Mouse (Mus musculus) CH12.LX (cell line): ENCODE results near the gene Armc8. TPM values are rescaled to one million over a fixed set of nuclear protein-coding genes. Genes with fewer than 3 reads are reported as not detected.

ENCODE experiments used
- DNase-seq: peaks from one replicate; pipeline ENCODE4 v3.0.0-alpha.2; 2013; ENCODE audit errors: extremely low read depth
- H3K27ac ChIP-seq: 2 replicates; pipeline ENCODE4 v1.5.1; 2012; ENCODE audit warnings: low read depth, mild to moderate bottlenecking, control low read depth, moderate library complexity; ENCODE audit not compliant: insufficient read depth
- H3K27me3 ChIP-seq: replicated peaks from 2 replicates; pipeline ENCODE3; 2012; ENCODE audit warnings: inconsistent platforms
- H3K36me3 ChIP-seq, 2 experiments: replicated peaks in 1 of 2; 2 replicates each; pipeline versions ENCODE3 to v1.6.1; 2012; ENCODE audit warnings: inconsistent platforms in 1 of 2, low read length in 1 of 2, mild to moderate bottlenecking in 1 of 2, mixed read lengths in 1 of 2, moderate library complexity in 1 of 2; ENCODE audit not compliant: control insufficient read depth in 1 of 2, insufficient read depth in 1 of 2
- H3K4me1 ChIP-seq, 2 experiments: 2 replicates each; pipeline ENCODE4 v1.6.1; 2012; ENCODE audit warnings: inconsistent platforms in 1 of 2, moderate library complexity in 1 of 2; ENCODE audit not compliant: insufficient read depth in 2 of 2, control insufficient read depth in 1 of 2
- H3K4me2 ChIP-seq: 2 replicates; pipeline ENCODE4 v1.6.1; 2012; ENCODE audit warnings: low read depth, mild to moderate bottlenecking, control low read depth; ENCODE audit not compliant: poor library complexity, insufficient read depth, severe bottlenecking
- H3K4me3 ChIP-seq, 3 experiments: fragments of 150-350 bp in 1 of 3; sonication (generic) in 1 of 3; replicated peaks in 1 of 3; 2 replicates each; pipeline versions ENCODE3 to v1.5.1; 2011 to 2012; ENCODE audit warnings: low read depth in 2 of 3, low read length in 2 of 3, mild to moderate bottlenecking in 2 of 3, moderate library complexity in 2 of 3, control low read depth in 1 of 3, improper control_type of control experiment in 1 of 3, inconsistent platforms in 1 of 3, mixed read lengths in 1 of 3; ENCODE audit not compliant: poor library complexity in 1 of 3
- H3K79me2 ChIP-seq: replicated peaks from 2 replicates; pipeline ENCODE4 v1.6.1; 2012; ENCODE audit warnings: mild to moderate bottlenecking, moderate library complexity; ENCODE audit not compliant: control insufficient read depth, poor library complexity, insufficient read depth, severe bottlenecking; ENCODE audit errors: extremely low read depth
- H3K9ac ChIP-seq: 2 replicates; pipeline ENCODE4 v1.6.1; 2012; ENCODE audit warnings: low read depth, mild to moderate bottlenecking, control low read depth, moderate library complexity; ENCODE audit not compliant: insufficient read depth
- H3K9me3 ChIP-seq: replicated peaks from 2 replicates; pipeline ENCODE3; 2012; ENCODE audit warnings: low read length, inconsistent platforms, mixed read lengths
- ELF1 ChIP-seq: IDR thresholded peaks from 2 replicates; pipeline ENCODE4 v1.6.1; 2014; ENCODE audit warnings: low read depth, mild to moderate bottlenecking, inconsistent platforms, low read length, improper control_type of control experiment
- ETS1 ChIP-seq: conservative IDR thresholded peaks from 2 replicates; pipeline ENCODE4 v1.6.1; 2012; ENCODE audit warnings: low read depth, mild to moderate bottlenecking, inconsistent platforms, low read length, improper control_type of control experiment, moderate library complexity
- HCFC1 ChIP-seq: IDR thresholded peaks from 2 replicates; pipeline ENCODE4 v1.6.1; 2012; ENCODE audit warnings: low read depth, mild to moderate bottlenecking, inconsistent platforms, low read length, improper control_type of control experiment
- JUN ChIP-seq: IDR thresholded peaks from 2 replicates; pipeline ENCODE4 v1.6.1; 2011; ENCODE audit warnings: low read depth, mild to moderate bottlenecking, low read length, improper control_type of control experiment, moderate library complexity; ENCODE audit not compliant: insufficient read depth
- JUND ChIP-seq: conservative IDR thresholded peaks from 2 replicates; pipeline ENCODE4 v1.6.1; 2011; ENCODE audit warnings: low read depth, low read length, improper control_type of control experiment
- KAT2A ChIP-seq: IDR thresholded peaks from 2 replicates; pipeline ENCODE4 v1.6.1; 2012; ENCODE audit warnings: low read length, improper control_type of control experiment, inconsistent platforms; ENCODE audit not compliant: insufficient replicate concordance
- MXI1 ChIP-seq: IDR thresholded peaks from 2 replicates; pipeline ENCODE4 v1.6.1; 2011; ENCODE audit warnings: mild to moderate bottlenecking, low read depth, low read length, improper control_type of control experiment
- MYC ChIP-seq: IDR thresholded peaks from 2 replicates; pipeline ENCODE4 v1.6.1; 2011; ENCODE audit warnings: low read depth, mild to moderate bottlenecking, improper control_type of control experiment, low read length
- POLR2A ChIP-seq: IDR thresholded peaks from 2 replicates; pipeline ENCODE4 v1.6.1; 2011; ENCODE audit warnings: low read depth, mild to moderate bottlenecking, improper control_type of control experiment, low read length
- POLR2AphosphoS2 ChIP-seq: IDR thresholded peaks from 2 replicates; pipeline ENCODE4 v1.6.1; 2011; ENCODE audit warnings: low read depth, low read length, improper control_type of control experiment
- USF1 ChIP-seq: IDR thresholded peaks from 2 replicates; pipeline ENCODE4 v1.6.1; 2014; ENCODE audit warnings: low read depth, mild to moderate bottlenecking, inconsistent platforms, low read length, improper control_type of control experiment
- ZMIZ1 ChIP-seq: IDR thresholded peaks from 2 replicates; pipeline ENCODE4 v1.6.1; 2012; ENCODE audit warnings: low read depth, mild to moderate bottlenecking, inconsistent platforms, low read length, improper control_type of control experiment
- ZNF384 ChIP-seq: IDR thresholded peaks from 2 replicates; pipeline ENCODE4 v1.6.1; 2012; ENCODE audit warnings: low read depth, low read length, improper control_type of control experiment, inconsistent platforms
- dilution Hi-C: fragments of 300-500 bp; cut with MboI; formaldehyde crosslinking; loops from 2 replicates; pipeline ENCODE4 v1.14.3; 2020; ENCODE audit warnings: low sequenced_read_pairs; ENCODE audit not compliant: extremely low pct_unique_long_range_greater_than_20kb, extremely low pct_ligation_motif_present
- in situ Hi-C: fragments of 300-500 bp; cut with MboI; formaldehyde crosslinking; loops from 3 replicates; pipeline ENCODE4 v1.14.3; 2019; ENCODE audit warnings: low sequenced_read_pairs, low pct_ligation_motif_present, low pct_unique_long_range_greater_than_20kb, mixed read lengths
- polyA plus RNA-seq: library from polyadenylated mRNA; unstranded; fragments of >175 nt; gene quantifications from 2 replicates; pipeline ENCODE4 v1.2.1, GENCODE M21; 2012; ENCODE audit warnings: low read depth; ENCODE audit not compliant: insufficient read length
- total RNA-seq, 2 experiments: library from RNA; depleted of rRNA; stranded (reverse); fragments of 300-350 nt in 1 of 2; fragments of >200 nt in 1 of 2; gene quantifications; 2 replicates each; pipeline ENCODE4 v1.2.3; 2012 to 2014

The Armc8 gene
- total and polyA plus RNA-seq, 3 experiments: 9.3 to 16.9 (median 15.3) TPM

DNA sequence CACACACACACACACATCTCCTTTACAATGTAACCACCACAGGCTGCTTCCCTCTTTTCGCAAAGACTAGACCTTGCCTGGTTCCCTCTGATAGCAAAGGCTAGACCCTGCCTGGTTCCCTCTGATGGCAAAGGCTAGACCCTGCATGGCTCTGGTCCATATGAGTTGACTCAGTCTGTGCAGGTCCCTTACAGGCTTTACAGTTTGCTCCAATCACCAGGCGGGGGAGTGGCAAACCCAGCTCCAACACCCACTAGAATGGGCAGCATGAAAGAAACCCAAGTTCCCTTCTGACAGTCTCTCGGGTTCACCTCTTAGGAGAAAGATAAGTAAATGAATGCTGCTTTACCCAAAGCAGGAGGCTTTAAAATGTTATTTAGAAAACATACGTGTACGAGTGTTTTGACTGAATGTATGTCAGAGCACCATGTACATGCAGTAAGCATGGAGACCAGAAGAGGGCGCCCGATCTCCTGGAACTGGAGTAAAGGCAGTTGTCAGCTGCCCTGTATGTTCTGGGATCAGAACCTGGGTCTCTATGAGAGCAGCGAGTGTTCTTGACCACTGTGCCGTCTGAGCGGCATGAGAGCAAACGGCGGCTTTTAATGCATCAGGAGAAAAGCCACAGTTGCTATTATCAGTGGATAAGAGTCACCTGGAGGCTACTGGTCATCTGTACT, 110.0 kb downstream of the Armc8 start (continued):
- TF ChIP-seq KAT2A: no peak

DNA sequence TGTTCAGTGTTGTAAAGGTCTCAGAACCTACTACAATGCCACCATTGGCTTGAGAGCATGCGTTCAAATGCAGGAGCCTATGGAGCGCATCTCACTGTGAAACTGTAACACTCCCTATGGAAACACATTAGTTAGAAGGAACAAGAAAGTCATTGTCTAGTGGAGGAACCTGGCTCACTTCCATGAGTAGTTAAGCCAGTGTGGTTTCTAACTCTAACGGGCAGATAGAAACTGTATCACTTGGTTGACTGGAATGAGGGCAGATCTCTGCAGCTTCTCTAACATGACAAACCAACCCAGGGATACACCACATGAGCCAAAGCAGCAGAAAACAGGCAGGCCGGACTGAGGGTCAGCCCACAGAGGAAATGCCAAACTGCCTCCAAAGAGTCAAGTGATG, 114.5 kb downstream of the Armc8 start:
- no peaks in the 10 kb centered on the region for H3K79me2 ChIP-seq
- in situ Hi-C loops (loop anchor here (10.0 kb wide), 2 partner anchors 211 to 389 kb away; no protein-coding TSS in a partner anchor), dilution Hi-C loops (no loop called here)
- H3K27ac ChIP-seq: no peak overlapping the region
- no peak overlapping the region for H3K9ac ChIP-seq
- no peak overlapping the region for H3K4me3 ChIP-seq
- no peaks in the 10 kb centered on the region for H3K36me3 ChIP-seq
- H3K9me3 ChIP-seq: no peaks in the 10 kb centered on the region
- DNase-seq: no peak
- H3K4me2 ChIP-seq: no peak overlapping the region
- peaks cover 2% of the 10 kb centered on the region for H3K27me3 ChIP-seq
- H3K4me1 ChIP-seq: 0 out of 4 replicates have a peak, but pooled peaks cover 2 to 5% of the 10 kb centered on the region in 2 experiments
- TF ChIP-seq ZNF384 (no peak), ELF1 (no peak), JUND (no peak), USF1 (no peak)

DNA sequence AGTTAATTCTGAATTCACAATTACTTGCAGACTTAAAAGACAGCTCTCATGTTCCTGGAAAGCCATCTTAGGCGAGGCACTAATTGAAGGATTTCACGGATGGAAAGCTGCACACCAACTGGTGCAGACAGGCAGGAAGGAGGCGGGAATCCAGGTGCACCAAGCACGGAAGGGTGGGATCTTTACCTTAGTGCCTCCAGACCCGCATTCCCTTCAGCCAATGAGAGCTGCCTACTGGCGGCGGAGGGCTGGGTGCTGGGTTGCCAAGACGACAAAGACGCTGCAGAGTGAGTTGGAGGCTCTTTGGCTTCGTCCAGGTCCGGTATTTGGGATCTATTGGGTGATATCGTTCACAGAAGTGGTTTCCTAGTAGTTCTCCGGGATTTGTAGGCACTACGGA, 117.5 kb downstream of the Armc8 start, which contains the start of gene Nme9:
Gene Nme9, plus strand, starts transcription at position 315 of the 400 bp plus-strand sequence.
- dilution Hi-C loops: no loop called here
- DNase-seq: no peak
- no peak for TF ChIP-seq HCFC1
- no peak for TF ChIP-seq POLR2A
- TF ChIP-seq ZMIZ1: no peak
- TF ChIP-seq ETS1: no peak
- no peak for TF ChIP-seq JUN
- no peak for TF ChIP-seq POLR2AphosphoS2
- TF ChIP-seq MXI1: no peak
- TF ChIP-seq MYC: no peak

More for the DNA sequence above, 117.5 kb downstream of the Armc8 start, which contains the start of gene Nme9:
- 0 out of 4 replicates have a peak, but pooled peaks cover 0 to 7% of the 10 kb centered on the region in 2 experiments for H3K4me1 ChIP-seq
- H3K4me3 ChIP-seq: no peak within 1 kb of the TSS
- no peaks in the 10 kb centered on the region for H3K79me2 ChIP-seq
- H3K27ac ChIP-seq: no peak within 1 kb of the TSS
- H3K4me2 ChIP-seq: no peak within 1 kb of the TSS
- no peak within 1 kb of the TSS for H3K9ac ChIP-seq
- in situ Hi-C loops: loop anchor here (10.0 kb wide), 2 partner anchors 214 to 386 kb away; no protein-coding TSS in a partner anchor
- H3K36me3 ChIP-seq: no peaks in the 10 kb centered on the region
- H3K27me3 ChIP-seq: peaks cover 2% of the 10 kb centered on the region
- H3K9me3 ChIP-seq: no peaks in the 10 kb centered on the region
